Mouse (Mus musculus) layer of hippocampus, adult 8-10 months (tissue): ENCODE measurements around the gene Nipal1. TPM values are rescaled to one million over a fixed set of nuclear protein-coding genes. Genes with fewer than 3 reads are reported as not detected.

Experiments used
- total RNA-seq, 4 experiments: library from RNA; stranded (reverse); gene quantifications; 2 replicates each; pipeline ENCODE4 v1.2.4; 2022

Nipal1 gene
- total RNA-seq, 4 experiments from 2014 or later = not detected

Other genes with a start within 250 kb of the Nipal1 start
- under 1 TPM; 0.16 to 0.52 (median 0.27) TPM for gene Corin, start 143.3 kb upstream of the Nipal1 start, total RNA-seq
- gene Nfxl1, start 88.1 kb upstream of the Nipal1 start, total RNA-seq = 10 to 100 TPM; 14.4 to 16.5 (median 15.0) TPM
- not detected for gene Zar1, start 66.5 kb upstream of the Nipal1 start, total RNA-seq
- under 1 TPM in 1 of 4 experiments, not detected in 3; 0.33 TPM for gene Gm5868, start 60.2 kb upstream of the Nipal1 start, total RNA-seq
- not detected for gene Cnga1, start 3.5 kb upstream of the Nipal1 start, total RNA-seq
- gene Txk, start 105.0 kb downstream of the Nipal1 start, total RNA-seq = under 1 TPM in 3 of 4 experiments, not detected in 1; 0.06 to 0.20 (median 0.18) TPM
- 1 to 10 TPM; 1.1 to 5.9 (median 4.1) TPM for gene Tec, start 220.7 kb downstream of the Nipal1 start, total RNA-seq